Mouse (Mus musculus): ENCODE measurements around the gene Taf9. TPM values are rescaled to one million over a fixed set of nuclear protein-coding genes. Genes with fewer than 3 reads are reported as not detected.

The Taf9 gene
- polyA plus RNA-seq, 1 experiment from 2014 or later, result 20.6 TPM

- no peak overlapping the region for H3K4me3 ChIP-seq
- WGBS, result 89% methylated on average over 2 of the region's 2 CpGs
- no peaks in the 10 kb centered on the region for H3K36me3 ChIP-seq
- H3K4me1 ChIP-seq, result no peaks in the 10 kb centered on the region
- H3K27me3 ChIP-seq (ENCODE audit: low read depth, poor library complexity, severe bottlenecking), result no peaks in the 10 kb centered on the region
- H3K9me3 ChIP-seq (replicated peaks), result no peaks in the 10 kb centered on the region
- no peak for DNase-seq (ENCODE audit: low spot score)
- H3K27ac ChIP-seq (replicated peaks), result no peak overlapping the region
Observed at GRCm38 (mm10) chr13:100682837-100683236, 31.5 kb downstream of the Taf9 start.

GRCm38 (mm10) chr13:100684355-100684754, 33.0 kb downstream of the Taf9 start:
- 67% methylated on average over 2 of the region's 2 CpGs for WGBS
- no peak for DNase-seq (ENCODE audit: low spot score)
- Histone ChIP-seq H3K4me1 (no peaks in the 10 kb centered on the region), H3K27ac (replicated peaks) (no peak overlapping the region), H3K27me3 (ENCODE audit: low read depth, poor library complexity, severe bottlenecking) (no peaks in the 10 kb centered on the region), H3K36me3 (no peaks in the 10 kb centered on the region), H3K4me3 (no peak overlapping the region), H3K9me3 (replicated peaks) (no peaks in the 10 kb centered on the region)

- no peaks in the 10 kb centered on the region for H3K4me1 ChIP-seq
- DNase-seq (ENCODE audit: low spot score), result no peak
- 67% methylated on average over 7 of the region's 7 CpGs for WGBS
Observed at GRCm38 (mm10) chr13:100687513-100687912, 36.1 kb downstream of the Taf9 start.

DNA sequence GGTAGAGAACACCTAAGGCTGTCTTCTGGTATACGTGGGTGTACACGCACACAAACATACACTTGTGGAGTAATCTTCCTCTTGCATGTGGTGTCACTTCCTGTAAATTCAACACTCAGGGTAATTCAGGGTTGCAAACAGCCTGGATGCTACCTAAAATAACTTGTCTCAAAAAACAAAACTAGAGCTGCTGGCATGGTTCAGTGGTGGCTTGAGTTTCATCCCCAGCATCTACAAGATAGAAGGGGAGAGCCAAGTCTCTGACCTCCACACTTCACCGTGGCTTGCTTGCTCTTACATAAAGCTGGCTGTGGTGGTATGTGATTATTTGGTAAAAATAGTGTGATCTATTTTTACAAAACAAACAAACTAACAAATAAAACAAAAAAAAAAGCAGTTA, 46.2 kb downstream of the Taf9 start:
- no peak for DNase-seq (ENCODE audit: low spot score)
- H3K27me3 ChIP-seq (ENCODE audit: low read depth, poor library complexity, severe bottlenecking), result no peaks in the 10 kb centered on the region
- no peak overlapping the region for H3K4me3 ChIP-seq
- WGBS, result 97% methylated on average over 3 of the region's 3 CpGs
- no peaks in the 10 kb centered on the region for H3K4me1 ChIP-seq
- no peaks in the 10 kb centered on the region for H3K9me3 ChIP-seq (replicated peaks)
- H3K27ac ChIP-seq (replicated peaks), result no peak overlapping the region
- peaks cover 70% of the 10 kb centered on the region for H3K36me3 ChIP-seq

More at GRCm38 (mm10) chr13:100687513-100687912, 36.1 kb downstream of the Taf9 start:
- Histone ChIP-seq H3K36me3 (no peaks in the 10 kb centered on the region), H3K9me3 (replicated peaks) (no peaks in the 10 kb centered on the region), H3K4me3 (no peak overlapping the region), H3K27ac (replicated peaks) (no peak overlapping the region), H3K27me3 (ENCODE audit: low read depth, poor library complexity, severe bottlenecking) (no peaks in the 10 kb centered on the region)

- Histone ChIP-seq H3K27ac (replicated peaks) (no peak overlapping the region), H3K4me3 (no peak overlapping the region), H3K4me1 (no peaks in the 10 kb centered on the region), H3K9me3 (replicated peaks) (no peaks in the 10 kb centered on the region), H3K36me3 (peaks cover 84% of the 10 kb centered on the region), H3K27me3 (ENCODE audit: low read depth, poor library complexity, severe bottlenecking) (no peaks in the 10 kb centered on the region)
- 97% methylated on average over 10 of the region's 10 CpGs for WGBS
- DNase-seq (ENCODE audit: low spot score), result no peak
Observed at GRCm38 (mm10) chr13:100698866-100699265, 47.5 kb downstream of the Taf9 start.

- H3K36me3 ChIP-seq, result peaks cover 98% of the 10 kb centered on the region
- WGBS, result 95% methylated on average over 2 of the region's 2 CpGs
Observed at GRCm38 (mm10) chr13:100703468-100703867, 52.1 kb downstream of the Taf9 start.

More at GRCm38 (mm10) chr13:100703468-100703867, 52.1 kb downstream of the Taf9 start:
- H3K9me3 ChIP-seq (replicated peaks), result no peaks in the 10 kb centered on the region
- H3K4me1 ChIP-seq, result no peaks in the 10 kb centered on the region
- no peaks in the 10 kb centered on the region for H3K27me3 ChIP-seq (ENCODE audit: low read depth, poor library complexity, severe bottlenecking)
- no peak overlapping the region for H3K27ac ChIP-seq (replicated peaks)
- no peak overlapping the region for H3K4me3 ChIP-seq
- DNase-seq (ENCODE audit: low spot score), result no peak

Other genes starting within 250 kb of the Taf9 start
- gene Naip1, start 198.7 kb upstream of the Taf9 start, polyA plus RNA-seq (2016; fragmentation: Nextera tagmentation; extraction: Ambion mirVana), result not detected in 2 replicates
- 90.4 and 90.5 TPM in 2 replicates for gene Gtf2h2, start 159.0 kb upstream of the Taf9 start, polyA plus RNA-seq (2016; fragmentation: Nextera tagmentation; extraction: Ambion mirVana)
- 1.2 and 1.5 TPM in 2 replicates for gene Ocln, start 98.9 kb upstream of the Taf9 start, polyA plus RNA-seq (2016; fragmentation: Nextera tagmentation; extraction: Ambion mirVana)
- gene Marveld2, start 34.6 kb upstream of the Taf9 start, polyA plus RNA-seq (2016; fragmentation: Nextera tagmentation; extraction: Ambion mirVana), result 2.1 and 2.3 TPM in 2 replicates
- gene Ak6, start 600 bp upstream of the Taf9 start, polyA plus RNA-seq (2016; fragmentation: Nextera tagmentation; extraction: Ambion mirVana), result 342 and 358 TPM in 2 replicates
- 20.0 and 21.7 TPM in 2 replicates for gene Rad17, start 528 bp upstream of the Taf9 start, polyA plus RNA-seq (2016; fragmentation: Nextera tagmentation; extraction: Ambion mirVana)
- 2.7 TPM in 2 replicates for gene Ccdc125, start 18.1 kb downstream of the Taf9 start, polyA plus RNA-seq (2016; fragmentation: Nextera tagmentation; extraction: Ambion mirVana)
- gene Cdk7, start 79.4 kb downstream of the Taf9 start, polyA plus RNA-seq (2016; fragmentation: Nextera tagmentation; extraction: Ambion mirVana), result 81.7 and 97.3 TPM in 2 replicates
- gene Mrps36, start 93.1 kb downstream of the Taf9 start, polyA plus RNA-seq (2016; fragmentation: Nextera tagmentation; extraction: Ambion mirVana), result 140 and 160 TPM in 2 replicates
- 58.9 and 67.0 TPM in 2 replicates for gene Cenph, start 124.3 kb downstream of the Taf9 start, polyA plus RNA-seq (2016; fragmentation: Nextera tagmentation; extraction: Ambion mirVana)
- gene Ccnb1, start 135.0 kb downstream of the Taf9 start, polyA plus RNA-seq (2016; fragmentation: Nextera tagmentation; extraction: Ambion mirVana), result 451 and 479 TPM in 2 replicates
- gene Slc30a5, start 181.8 kb downstream of the Taf9 start, polyA plus RNA-seq (2016; fragmentation: Nextera tagmentation; extraction: Ambion mirVana), result 34.9 and 35.6 TPM in 2 replicates